Mouse (Mus musculus): ENCODE data around the gene Pcnt.

DNA sequence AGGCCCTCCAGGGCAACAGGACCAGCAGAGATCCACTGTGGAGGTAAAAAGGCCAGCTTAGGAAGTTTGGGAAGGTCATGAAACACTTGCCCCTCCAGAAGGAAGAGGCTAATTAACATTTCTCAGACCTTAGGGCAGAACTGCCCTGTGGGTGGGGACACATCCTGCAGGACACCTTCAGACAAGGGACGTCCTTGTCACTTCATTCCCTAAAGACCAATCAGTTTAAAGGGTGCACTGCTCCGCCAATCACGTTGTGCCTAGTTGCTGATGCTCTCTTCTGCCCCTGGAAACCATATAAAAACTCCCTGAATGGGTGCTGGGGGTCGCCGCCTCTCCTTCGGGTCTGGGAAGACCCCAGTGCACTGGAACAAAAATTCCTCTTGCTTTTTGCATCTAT is 20.1 kb upstream of the Pcnt start:
- no peak for TF ChIP-seq CHD2 (IDR thresholded peaks at IDR 0.05; ENCODE audit: low read depth, low read length)
- no peak for TF ChIP-seq ZC3H11A (IDR thresholded peaks at IDR 0.05; ENCODE audit: borderline replicate concordance, low read depth, low read length)
- TF ChIP-seq MAFK (IDR thresholded peaks at IDR 0.05; ENCODE audit: insufficient read depth, low read depth, low read length), result no peak
- no peak for TF ChIP-seq ZNF384 (IDR thresholded peaks at IDR 0.05; ENCODE audit: low read depth, low read length)

All from ES-E14 (cell line).